Mouse (Mus musculus) kidney, adult 2 months (tissue): Measurements from ENCODE around the gene Aff2.

ENCODE experiments used
- CTCF ChIP-seq: fragments of 200-500 bp; conservative IDR thresholded peaks from 2 replicates; pipeline ENCODE4 v1.5.1; 2011; ENCODE audit warnings: low read depth, mild to moderate bottlenecking, control low read depth, low read length, moderate library complexity, mixed read lengths; ENCODE audit not compliant: insufficient read depth, insufficient read length
- POLR2A ChIP-seq: fragments of 200-500 bp; IDR thresholded peaks from one replicate; pipeline ENCODE4 v1.6.1; 2011; ENCODE audit warnings: low read depth, low read length, control low read depth

DNA sequence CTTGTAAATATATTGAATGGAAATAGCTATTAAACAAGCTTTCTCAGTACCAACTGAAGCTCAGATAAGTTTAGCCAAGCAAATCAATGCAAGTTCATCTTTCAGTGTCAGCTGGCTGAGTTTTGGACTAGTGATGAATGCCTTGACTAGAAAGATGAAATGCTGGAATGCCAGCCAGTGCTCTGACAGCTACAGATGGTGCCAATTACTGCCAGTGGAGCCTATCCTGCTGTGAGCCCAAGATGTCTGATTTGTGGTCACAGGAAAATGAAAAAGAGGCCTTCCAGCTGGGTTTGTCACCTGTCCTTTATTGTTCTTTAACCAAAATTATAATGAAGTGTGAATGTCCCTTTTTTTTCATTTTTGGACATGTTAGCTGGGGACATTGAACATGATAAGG lies 248.7 kb downstream of the Aff2 start:
- TF ChIP-seq CTCF (no peak), POLR2A (no peak)
